Mouse (Mus musculus): Measurements from ENCODE around the gene Sult1d1. TPM values are rescaled to one million over a fixed set of nuclear protein-coding genes. Genes with fewer than 3 reads are reported as not detected.
"Not testable (repeated sequence)": the region's sequence is repeated elsewhere in the genome, so short reads cannot be mapped to it uniquely, and the experiment has no call there.

The Sult1d1 gene
- total RNA-seq, 2 experiments from 2014 or later: not detected

GRCm38 (mm10) chr5:87562526-87562925 is 6.3 kb downstream of the Sult1d1 start:
- intact Hi-C loops (cut with DNase I): no loop called here
- no peak for TF ChIP-seq CTCF (IDR thresholded peaks at IDR 0.05)
- no peak for DNase-seq (ENCODE audit: extremely low spot score in 1 of 2, low spot score in 2 of 2)
- H3K4me3 ChIP-seq: no peak overlapping the region
- H3K27ac ChIP-seq: no peak overlapping the region

GRCm38 (mm10) chr5:87560145-87560544 is 8.7 kb downstream of the Sult1d1 start:
- no peak for TF ChIP-seq CTCF (IDR thresholded peaks at IDR 0.05)
- no peak overlapping the region for H3K4me3 ChIP-seq
- DNase-seq (ENCODE audit: extremely low spot score in 1 of 2, low spot score in 2 of 2): no peak
- no peak overlapping the region for H3K27ac ChIP-seq
- intact Hi-C loops (cut with DNase I): no loop called here

- intact Hi-C loops (cut with DNase I): no loop called here
- H3K27ac ChIP-seq: no peak overlapping the region
- no peak for DNase-seq (ENCODE audit: extremely low spot score in 1 of 2, low spot score in 2 of 2)
- H3K4me3 ChIP-seq: no peak overlapping the region
- no peak for TF ChIP-seq CTCF (IDR thresholded peaks at IDR 0.05)
Observed at GRCm38 (mm10) chr5:87550935-87551334, 17.9 kb downstream of the Sult1d1 start.

- TF ChIP-seq CTCF (IDR thresholded peaks at IDR 0.05): no peak
- DNase-seq (ENCODE audit: extremely low spot score in 1 of 2, low spot score in 2 of 2): no peak
- intact Hi-C loops (cut with DNase I): no loop called here
- H3K4me3 ChIP-seq: no peak within 1 kb of the TSS
- H3K27ac ChIP-seq: no peak within 1 kb of the TSS
Observed at GRCm38 (mm10) chr5:87538111-87538510, 30.7 kb downstream of the Sult1d1 start, which contains the start of gene Sult1b1. Gene Sult1b1 (minus strand): TSS chr5:87538195.

- DNase-seq (ENCODE audit: extremely low spot score in 1 of 2, low spot score in 2 of 2): no peak
- intact Hi-C loops (cut with DNase I): no loop called here
- no peak for TF ChIP-seq CTCF (IDR thresholded peaks at IDR 0.05)
- H3K4me3 ChIP-seq: no peak overlapping the region
- no peak overlapping the region for H3K27ac ChIP-seq
Observed at GRCm38 (mm10) chr5:87535994-87536644, 32.7 kb downstream of the Sult1d1 start.

GRCm38 (mm10) chr5:87532288-87532687 is 36.5 kb downstream of the Sult1d1 start:
- Histone ChIP-seq H3K27ac (no peak overlapping the region), H3K4me3 (no peak overlapping the region)
- no peak for DNase-seq (ENCODE audit: extremely low spot score in 1 of 2, low spot score in 2 of 2)
- TF ChIP-seq CTCF (IDR thresholded peaks at IDR 0.05): no peak
- intact Hi-C loops (cut with DNase I): no loop called here

GRCm38 (mm10) chr5:87523561-87523960 is 45.3 kb downstream of the Sult1d1 start:
- H3K27ac ChIP-seq; H3K4me3 ChIP-seq; intact Hi-C loops (cut with DNase I); DNase-seq (ENCODE audit: extremely low spot score in 1 of 2, low spot score in 2 of 2): not testable (repeated sequence)

- Histone ChIP-seq H3K4me3 (no peak overlapping the region), H3K27ac (no peak overlapping the region)
- no peak for DNase-seq (ENCODE audit: extremely low spot score in 1 of 2, low spot score in 2 of 2)
- no peak for TF ChIP-seq CTCF (IDR thresholded peaks at IDR 0.05)
- intact Hi-C loops (cut with DNase I): no loop called here
Observed at GRCm38 (mm10) chr5:87505776-87506458, 62.9 kb downstream of the Sult1d1 start.

Small RNA genes lying within 50 kb of the gene (microRNA-seq; reads per million reads assigned to microRNA genes)
- 0 reads per million in 2 experiments for gene Mir3969

Other genes starting within 250 kb of the Sult1d1 start
- gene Ugt2a3, start 231.8 kb downstream of the Sult1d1 start, total RNA-seq (2021): not detected
- not detected for gene Ugt2b38, start 144.8 kb downstream of the Sult1d1 start, total RNA-seq (2021)
- gene Ugt2a2, start 86.8 kb downstream of the Sult1d1 start, total RNA-seq (2021): not detected
- not detected for gene Gm43638, start 82.2 kb downstream of the Sult1d1 start, total RNA-seq (2021)
- gene Ugt2a1, start 78.2 kb downstream of the Sult1d1 start, total RNA-seq (2021): not detected
- not detected for gene Sult1b1, start 30.8 kb downstream of the Sult1d1 start, total RNA-seq (2021)
- gene Sult1e1, start 22.6 kb upstream of the Sult1d1 start, total RNA-seq (2021): not detected
- gene Csn1s1, start 97.2 kb upstream of the Sult1d1 start, total RNA-seq (2021): not detected
- not detected for gene Csn2, start 130.6 kb upstream of the Sult1d1 start, total RNA-seq (2021)
- not detected for gene Csn1s2a, start 205.5 kb upstream of the Sult1d1 start, total RNA-seq (2021)
- gene Csn1s2b, start 239.1 kb upstream of the Sult1d1 start, total RNA-seq (2021): not detected

Data from left cerebral cortex, adult 2 months (tissue).